Mouse (Mus musculus): ENCODE data around the gene Pclaf. TPM values are rescaled to one million over a fixed set of nuclear protein-coding genes. Genes with fewer than 3 reads are reported as not detected.

Gene Pclaf
- polyA plus RNA-seq (2016; fragmentation: Nextera tagmentation; extraction: Ambion mirVana), result 258 and 306 TPM in 2 replicates

GRCm38 (mm10) chr9:65890143-65890628, at the start of gene Pclaf:
Gene Pclaf (plus strand): TSS chr9:65890237.
- H3K27ac ChIP-seq (replicated peaks), result peak within 1 kb of the TSS; percentile 93
- WGBS, result under 1% methylated on average over 21 of the region's 21 CpGs
- peak; percentile 88 for DNase-seq (ENCODE audit: low spot score)
- H3K4me3 ChIP-seq, result peak within 1 kb of the TSS; percentile 83
- H3K4me1 ChIP-seq, result peaks cover 31% of the 10 kb centered on the region
- no peaks in the 10 kb centered on the region for H3K27me3 ChIP-seq (ENCODE audit: low read depth, poor library complexity, severe bottlenecking)
- peaks cover 36% of the 10 kb centered on the region for H3K36me3 ChIP-seq
- H3K9me3 ChIP-seq (replicated peaks), result 0 out of 2 replicates have a peak, but pooled peaks cover 3% of the 10 kb centered on the region

GRCm38 (mm10) chr9:65844421-65845165, 45.4 kb upstream of the Pclaf start:
- H3K4me3 ChIP-seq, result no peak overlapping the region
- 0 out of 2 replicates have a peak overlapping the region, but pooled peaks have one; percentile 42 for H3K27ac ChIP-seq (replicated peaks)
- H3K4me1 ChIP-seq, result peaks cover 23% of the 10 kb centered on the region
- DNase-seq (ENCODE audit: low spot score), result no peak
- H3K36me3 ChIP-seq, result peaks cover 12% of the 10 kb centered on the region
- WGBS, result 75% methylated on average over 7 of the region's 7 CpGs
- H3K27me3 ChIP-seq (ENCODE audit: low read depth, poor library complexity, severe bottlenecking), result no peaks in the 10 kb centered on the region
- no peaks in the 10 kb centered on the region for H3K9me3 ChIP-seq (replicated peaks)

GRCm38 (mm10) chr9:65848154-65848553, 41.9 kb upstream of the Pclaf start:
- Histone ChIP-seq H3K27me3 (ENCODE audit: low read depth, poor library complexity, severe bottlenecking) (no peaks in the 10 kb centered on the region), H3K36me3 (peaks cover 16% of the 10 kb centered on the region), H3K4me1 (peaks cover 23% of the 10 kb centered on the region), H3K9me3 (replicated peaks) (no peaks in the 10 kb centered on the region), H3K4me3 (no peak overlapping the region), H3K27ac (replicated peaks) (no peak overlapping the region)
- no peak for DNase-seq (ENCODE audit: low spot score)

DNA sequence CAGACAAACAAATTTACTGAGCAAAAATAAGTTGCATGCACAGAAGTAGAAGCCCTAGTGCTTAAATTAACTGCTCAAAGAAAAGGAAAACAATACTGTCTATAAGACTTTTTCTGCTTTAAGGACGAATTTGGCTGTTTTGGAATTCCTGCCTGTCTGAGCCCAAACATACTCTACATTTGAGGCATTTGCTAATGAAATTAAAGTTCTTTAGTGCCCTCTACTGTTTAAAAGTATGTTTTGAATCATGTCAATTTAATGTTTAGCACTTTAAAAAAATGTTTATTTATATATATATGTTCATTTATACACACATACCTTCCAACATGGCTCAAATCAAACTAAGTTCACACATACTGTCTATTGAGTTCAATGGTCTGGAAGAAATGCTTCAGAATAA, 39.8 kb upstream of the Pclaf start:
- H3K27ac ChIP-seq (replicated peaks), result no peak overlapping the region
- H3K9me3 ChIP-seq (replicated peaks), result no peaks in the 10 kb centered on the region
- no peak overlapping the region for H3K4me3 ChIP-seq
- 24% methylated on average over 1 of the region's 1 CpGs for WGBS
- H3K36me3 ChIP-seq, result peaks cover 26% of the 10 kb centered on the region
- peaks cover 11% of the 10 kb centered on the region for H3K4me1 ChIP-seq
- DNase-seq (ENCODE audit: low spot score), result no peak
- no peaks in the 10 kb centered on the region for H3K27me3 ChIP-seq (ENCODE audit: low read depth, poor library complexity, severe bottlenecking)

- 62% methylated on average over 1 of the region's 1 CpGs for WGBS
- Histone ChIP-seq H3K9me3 (replicated peaks) (no peaks in the 10 kb centered on the region), H3K27ac (replicated peaks) (no peak overlapping the region), H3K36me3 (peaks cover 80% of the 10 kb centered on the region), H3K4me3 (no peak overlapping the region), H3K27me3 (ENCODE audit: low read depth, poor library complexity, severe bottlenecking) (no peaks in the 10 kb centered on the region), H3K4me1 (no peaks in the 10 kb centered on the region)
- DNase-seq (ENCODE audit: low spot score), result no peak
Observed at GRCm38 (mm10) chr9:65859656-65860055, 30.4 kb upstream of the Pclaf start.

GRCm38 (mm10) chr9:65884564-65885315, 5.3 kb upstream of the Pclaf start:
- H3K27me3 ChIP-seq (ENCODE audit: low read depth, poor library complexity, severe bottlenecking), result no peaks in the 10 kb centered on the region
- WGBS, result under 1% methylated on average over 37 of the region's 37 CpGs
- peaks cover 17% of the 10 kb centered on the region for H3K4me1 ChIP-seq
- H3K27ac ChIP-seq (replicated peaks), result peak overlapping the region; percentile 84
- peak; percentile 90 for DNase-seq (ENCODE audit: low spot score)
- H3K9me3 ChIP-seq (replicated peaks), result no peaks in the 10 kb centered on the region
- peaks cover 7% of the 10 kb centered on the region for H3K36me3 ChIP-seq
- peak overlapping the region; percentile 71 for H3K4me3 ChIP-seq

- 0 out of 2 replicates have a peak, but pooled peaks cover 3% of the 10 kb centered on the region for H3K9me3 ChIP-seq (replicated peaks)
- peaks cover 45% of the 10 kb centered on the region for H3K36me3 ChIP-seq
- peak; percentile 13 for DNase-seq (ENCODE audit: low spot score)
- peak overlapping the region; percentile 83 for H3K4me3 ChIP-seq
- H3K27me3 ChIP-seq (ENCODE audit: low read depth, poor library complexity, severe bottlenecking), result no peaks in the 10 kb centered on the region
- WGBS, result 5% methylated on average over 5 of the region's 5 CpGs
- peaks cover 27% of the 10 kb centered on the region for H3K4me1 ChIP-seq
- peak overlapping the region; percentile 93 for H3K27ac ChIP-seq (replicated peaks)
Observed at GRCm38 (mm10) chr9:65891126-65891525, 1.1 kb downstream of the Pclaf start.

DNA sequence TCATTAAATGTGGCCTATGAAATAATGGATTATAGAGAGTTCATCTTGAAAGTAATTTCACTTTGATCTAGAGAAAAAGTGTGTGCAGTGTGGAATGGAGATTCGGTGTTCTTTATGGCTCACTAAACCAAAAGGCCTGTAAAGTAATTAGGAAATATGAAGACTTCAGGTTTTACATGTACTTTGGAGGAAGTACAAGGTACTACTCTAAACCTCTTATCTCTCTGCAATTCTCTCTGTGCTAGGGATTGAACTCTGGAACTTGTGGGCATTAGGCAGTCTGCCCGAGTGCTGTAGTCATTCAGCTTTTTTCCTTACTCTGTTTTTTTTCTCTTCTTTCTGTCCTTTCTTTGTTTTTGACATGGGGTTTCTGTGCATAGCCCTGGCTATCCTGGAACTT, 6.9 kb downstream of the Pclaf start:
- Histone ChIP-seq H3K4me3 (no peak overlapping the region), H3K4me1 (peaks cover 7% of the 10 kb centered on the region), H3K36me3 (peaks cover 99% of the 10 kb centered on the region), H3K9me3 (replicated peaks) (0 out of 2 replicates have a peak, but pooled peaks cover 3% of the 10 kb centered on the region), H3K27me3 (ENCODE audit: low read depth, poor library complexity, severe bottlenecking) (no peaks in the 10 kb centered on the region), H3K27ac (replicated peaks) (no peak overlapping the region)
- DNase-seq (ENCODE audit: low spot score), result no peak
- WGBS, result 96% methylated on average over 2 of the region's 2 CpGs

DNA sequence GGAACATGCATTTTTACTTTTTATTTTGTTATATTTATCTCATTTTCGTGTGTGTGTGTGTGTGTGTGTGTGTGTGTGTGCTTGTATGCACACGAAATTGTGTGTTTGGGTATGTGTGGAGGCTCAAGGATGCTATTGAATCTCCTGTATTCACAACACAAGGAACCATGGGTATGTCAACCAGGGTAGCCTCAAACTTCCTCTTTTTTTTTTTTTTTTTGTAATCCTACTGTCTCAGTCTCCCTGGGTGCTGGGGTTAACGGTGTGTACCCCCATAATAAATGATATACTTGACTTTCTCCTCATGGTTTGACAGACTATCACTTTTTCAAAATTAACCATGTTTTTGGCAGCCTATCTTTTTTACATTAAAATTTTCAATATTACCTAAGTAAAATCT, 12.8 kb downstream of the Pclaf start:
- H3K9me3 ChIP-seq (replicated peaks), result no peaks in the 10 kb centered on the region
- WGBS, result 89% methylated on average over 3 of the region's 3 CpGs
- DNase-seq (ENCODE audit: low spot score), result no peak
- no peaks in the 10 kb centered on the region for H3K27me3 ChIP-seq (ENCODE audit: low read depth, poor library complexity, severe bottlenecking)
- H3K36me3 ChIP-seq, result peaks cover 87% of the 10 kb centered on the region
- peaks cover 1% of the 10 kb centered on the region; the same call in 1 of the 2 replicates for H3K4me1 ChIP-seq
- no peak overlapping the region for H3K27ac ChIP-seq (replicated peaks)
- no peak overlapping the region for H3K4me3 ChIP-seq

GRCm38 (mm10) chr9:65903419-65903818, 13.4 kb downstream of the Pclaf start:
- Histone ChIP-seq H3K9me3 (replicated peaks) (no peaks in the 10 kb centered on the region), H3K36me3 (peaks cover 82% of the 10 kb centered on the region), H3K27ac (replicated peaks) (no peak overlapping the region), H3K4me1 (peaks cover 6% of the 10 kb centered on the region), H3K4me3 (no peak overlapping the region), H3K27me3 (ENCODE audit: low read depth, poor library complexity, severe bottlenecking) (no peaks in the 10 kb centered on the region)
- DNase-seq (ENCODE audit: low spot score), result no peak

DNA sequence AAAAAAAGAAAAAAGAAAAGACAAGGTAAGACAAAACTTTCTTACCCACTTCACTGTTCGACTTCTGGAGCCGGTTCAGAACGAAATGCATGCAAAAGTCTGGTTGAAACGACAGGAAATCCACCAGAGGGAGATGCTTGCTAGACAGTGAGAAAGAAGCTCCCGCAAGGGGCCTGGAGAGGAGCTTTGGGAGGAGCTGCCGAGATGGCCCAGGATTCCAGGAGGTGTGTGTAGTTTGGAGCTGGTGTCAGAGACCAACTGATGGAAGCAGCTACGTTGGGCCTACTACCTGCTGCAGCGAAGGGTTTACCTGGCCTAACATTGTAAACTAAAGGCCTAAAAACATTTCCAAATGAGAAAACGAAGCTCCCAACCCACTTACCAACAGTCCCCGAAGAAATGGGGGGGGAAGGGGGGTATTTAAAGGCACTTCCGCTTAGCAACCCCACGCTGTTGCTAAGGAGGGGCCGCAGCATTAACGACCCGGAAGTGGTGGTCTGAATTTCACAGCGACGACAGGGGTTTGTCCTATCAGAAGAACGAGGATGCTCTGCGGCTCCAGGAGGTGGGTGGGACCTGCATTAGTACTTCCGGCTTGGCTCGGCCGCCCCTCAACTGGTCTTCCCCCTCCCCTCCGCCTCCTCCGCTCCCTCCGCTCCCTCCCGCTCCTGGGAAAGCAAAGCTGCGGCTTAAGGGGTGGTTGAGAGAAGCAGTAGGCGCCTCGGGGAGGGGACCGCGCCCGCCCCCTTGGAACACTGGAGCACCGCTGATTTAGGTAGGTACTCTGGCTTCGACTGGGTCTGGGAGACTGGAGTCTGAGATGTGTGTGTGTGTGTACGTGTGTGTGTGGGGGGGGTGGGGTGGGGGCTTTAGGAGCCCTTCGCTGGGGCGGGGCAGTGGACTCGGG, 18.6 kb downstream of the Pclaf start, which contains the start of the genes Trip4 and Csnk1g1:
Gene Trip4, minus strand, starts transcription at position 401 of the 907 bp plus-strand sequence.
Gene Csnk1g1, plus strand, starts transcription at position 531 of the 907 bp plus-strand sequence.
- 2% methylated on average over 38 of the region's 38 CpGs for WGBS
- H3K36me3 ChIP-seq, result peaks cover 30% of the 10 kb centered on the region
- H3K27me3 ChIP-seq (ENCODE audit: low read depth, poor library complexity, severe bottlenecking), result no peaks in the 10 kb centered on the region
- peak; percentile 96 for DNase-seq (ENCODE audit: low spot score)
- H3K4me3 ChIP-seq, result peak within 1 kb of the TSS; percentile 80
- no peaks in the 10 kb centered on the region for H3K9me3 ChIP-seq (replicated peaks)
- H3K27ac ChIP-seq (replicated peaks), result peak within 1 kb of the TSS; percentile 91
- peaks cover 15% of the 10 kb centered on the region for H3K4me1 ChIP-seq

DNA sequence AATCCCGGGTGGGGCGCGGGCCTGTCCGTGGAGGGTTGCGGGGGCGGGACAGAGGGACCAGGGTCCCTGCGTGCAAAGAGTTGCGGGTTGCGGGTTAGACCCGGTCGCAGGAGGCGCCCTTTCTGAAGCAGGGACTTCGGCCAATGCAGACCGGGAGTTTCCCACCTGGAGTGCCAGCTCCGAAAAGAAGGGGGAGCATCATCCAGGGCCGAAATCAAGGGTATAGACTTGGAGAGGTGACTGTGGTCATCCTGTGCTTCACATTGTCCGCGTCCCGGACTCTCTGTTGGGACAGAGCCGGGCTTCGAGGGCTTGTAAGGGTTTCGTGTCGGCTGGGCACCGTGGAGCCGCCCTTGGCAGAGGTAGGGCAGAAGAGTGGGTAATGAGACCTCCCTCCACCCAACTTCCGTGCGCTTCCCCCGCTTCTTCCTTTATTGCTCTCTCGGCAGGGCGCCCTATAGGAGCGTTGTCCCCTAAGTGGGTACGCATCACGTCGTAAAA, 19.3 kb downstream of the Pclaf start:
- Histone ChIP-seq H3K4me1 (peaks cover 18% of the 10 kb centered on the region), H3K4me3 (peak overlapping the region; percentile 80), H3K27ac (replicated peaks) (peak overlapping the region; percentile 91), H3K27me3 (ENCODE audit: low read depth, poor library complexity, severe bottlenecking) (no peaks in the 10 kb centered on the region), H3K36me3 (peaks cover 23% of the 10 kb centered on the region), H3K9me3 (replicated peaks) (no peaks in the 10 kb centered on the region)
- DNase-seq (ENCODE audit: low spot score), result peak; percentile 63
- WGBS, result under 1% methylated on average over 34 of the region's 34 CpGs

Data from midbrain, embryonic 10.5 days (tissue).